Mouse (Mus musculus) midbrain, embryonic 15.5 days (tissue): ENCODE measurements at regions not wholly inside any gene's neighbourhood (a gene's known extent, or its start where the extent isn't known, plus 50 kb on each side); places are given as distances from the start of the nearest gene placed in this dataset.
A peak's percentile ranks its signal among the peaks of the same experiment; 100 is the strongest.

ENCODE experiments used
- ATAC-seq: fragments of 200-750 bp; cut with Nextera tagmentation; replicated peaks from 2 replicates; pipeline ENCODE4 v1.8.0; 2017; ENCODE audit warnings: moderate TSS enrichment
- H3K27ac ChIP-seq: fragments of 300-500 bp; sonication (generic); 2 replicates; pipeline ENCODE4 v1.5.1; 2015; ENCODE audit warnings: mild to moderate bottlenecking, inconsistent platforms
- H3K27me3 ChIP-seq: fragments of 300-500 bp; sonication (generic); replicated peaks from 2 replicates; pipeline ENCODE4 v1.6.1; 2015; ENCODE audit warnings: inconsistent platforms
- H3K36me3 ChIP-seq: fragments of 300-500 bp; sonication (generic); replicated peaks from 2 replicates; pipeline ENCODE4 v1.6.1; 2015; ENCODE audit warnings: inconsistent platforms
- H3K4me1 ChIP-seq: fragments of 300-500 bp; sonication (generic); 2 replicates; pipeline ENCODE4 v1.6.1; 2015; ENCODE audit warnings: inconsistent platforms
- H3K4me2 ChIP-seq: fragments of 300-500 bp; sonication (generic); 2 replicates; pipeline ENCODE4 v1.6.1; 2015; ENCODE audit warnings: inconsistent platforms, mild to moderate bottlenecking, moderate library complexity
- H3K4me3 ChIP-seq: fragments of 300-500 bp; sonication (generic); 2 replicates; pipeline ENCODE4 v1.5.1; 2015; ENCODE audit warnings: mild to moderate bottlenecking, inconsistent platforms
- H3K9ac ChIP-seq: fragments of 300-500 bp; sonication (generic); 2 replicates; pipeline ENCODE4 v1.6.1; 2015; ENCODE audit warnings: mild to moderate bottlenecking, inconsistent platforms
- H3K9me3 ChIP-seq: fragments of 300-500 bp; sonication (generic); 2 replicates; pipeline ENCODE4 v1.6.1; 2016; ENCODE audit warnings: inconsistent platforms
- WGBS: fragments of 180-500 bp; shearing (Covaris S2); methylation state at CpG from one replicate; pipeline ENCODE4 v1.1.7; 2015; ENCODE audit warnings: mixed read lengths; 5-methylcytosine and 5-hydroxymethylcytosine counted together

- 84% methylated on average over 1 of the region's 1 CpGs for WGBS
- no peak overlapping the region for H3K4me2 ChIP-seq
- no peaks in the 10 kb centered on the region for H3K36me3 ChIP-seq
- H3K9me3 ChIP-seq, result no peaks in the 10 kb centered on the region
- H3K27me3 ChIP-seq, result no peaks in the 10 kb centered on the region
- no peak overlapping the region for H3K27ac ChIP-seq
- H3K4me1 ChIP-seq, result no peaks in the 10 kb centered on the region
- H3K9ac ChIP-seq, result no peak overlapping the region
- H3K4me3 ChIP-seq, result no peak overlapping the region
- no peak for ATAC-seq
Observed at GRCm38 (mm10) chr12:70617024-70617423, 164.1 kb downstream of the Tmx1 start.

GRCm38 (mm10) chr12:70617979-70618378 lies 165.1 kb downstream of the Tmx1 start:
- WGBS, result 80% methylated on average over 3 of the region's 3 CpGs
- no peak overlapping the region for H3K4me2 ChIP-seq
- no peaks in the 10 kb centered on the region for H3K4me1 ChIP-seq
- no peak overlapping the region for H3K4me3 ChIP-seq
- no peak overlapping the region for H3K27ac ChIP-seq
- no peaks in the 10 kb centered on the region for H3K36me3 ChIP-seq
- no peak for ATAC-seq
- H3K27me3 ChIP-seq, result no peaks in the 10 kb centered on the region
- H3K9ac ChIP-seq, result no peak overlapping the region
- no peaks in the 10 kb centered on the region for H3K9me3 ChIP-seq

GRCm38 (mm10) chr12:70619436-70619835 lies 166.5 kb downstream of the Tmx1 start:
- ATAC-seq, result no peak

GRCm38 (mm10) chr12:70622019-70622418 lies 169.1 kb downstream of the Tmx1 start:
- Histone ChIP-seq H3K4me1 (no peaks in the 10 kb centered on the region), H3K9ac (no peak overlapping the region), H3K36me3 (no peaks in the 10 kb centered on the region), H3K27ac (no peak overlapping the region), H3K9me3 (no peaks in the 10 kb centered on the region), H3K4me3 (no peak overlapping the region), H3K4me2 (no peak overlapping the region), H3K27me3 (no peaks in the 10 kb centered on the region)
- 76% methylated on average over 4 of the region's 4 CpGs for WGBS
- no peak for ATAC-seq

More at GRCm38 (mm10) chr12:70619436-70619835, 166.5 kb downstream of the Tmx1 start:
- no peak overlapping the region for H3K4me2 ChIP-seq
- H3K4me1 ChIP-seq, result no peaks in the 10 kb centered on the region
- no peaks in the 10 kb centered on the region for H3K36me3 ChIP-seq
- no peak overlapping the region for H3K4me3 ChIP-seq
- H3K9me3 ChIP-seq, result no peaks in the 10 kb centered on the region
- H3K27ac ChIP-seq, result no peak overlapping the region
- H3K9ac ChIP-seq, result no peak overlapping the region
- no peaks in the 10 kb centered on the region for H3K27me3 ChIP-seq
- whole genome bisulfite sequencing, result 93% methylated on average over 2 of the region's 2 CpGs

GRCm38 (mm10) chr12:70624298-70624980 lies 171.5 kb downstream of the Tmx1 start:
- Histone ChIP-seq H3K4me3 (no peak overlapping the region), H3K36me3 (no peaks in the 10 kb centered on the region), H3K27me3 (no peaks in the 10 kb centered on the region), H3K9me3 (no peaks in the 10 kb centered on the region), H3K27ac (no peak overlapping the region), H3K4me2 (no peak overlapping the region), H3K9ac (no peak overlapping the region), H3K4me1 (0 out of 2 replicates have a peak, but pooled peaks cover 5% of the 10 kb centered on the region)
- WGBS, result 72% methylated on average over 9 of the region's 9 CpGs
- no peak for ATAC-seq

GRCm38 (mm10) chr12:70627638-70628037 lies 174.7 kb downstream of the Tmx1 start:
- 0 out of 2 replicates have a peak, but pooled peaks have one; percentile 42 for ATAC-seq
- Histone ChIP-seq H3K4me2 (no peak overlapping the region), H3K27ac (no peak overlapping the region), H3K4me1 (0 out of 2 replicates have a peak, but pooled peaks cover 5% of the 10 kb centered on the region), H3K36me3 (no peaks in the 10 kb centered on the region), H3K9ac (no peak overlapping the region), H3K27me3 (no peaks in the 10 kb centered on the region), H3K9me3 (no peaks in the 10 kb centered on the region), H3K4me3 (no peak overlapping the region)
- WGBS, result 48% methylated on average over 7 of the region's 7 CpGs

- Histone ChIP-seq H3K36me3 (no peaks in the 10 kb centered on the region), H3K27ac (no peak overlapping the region), H3K4me3 (no peak overlapping the region), H3K4me1 (0 out of 2 replicates have a peak, but pooled peaks cover 5% of the 10 kb centered on the region), H3K9ac (no peak overlapping the region), H3K4me2 (no peak overlapping the region), H3K27me3 (no peaks in the 10 kb centered on the region), H3K9me3 (no peaks in the 10 kb centered on the region)
- WGBS, result 80% methylated on average over 21 of the region's 21 CpGs
- no peak for ATAC-seq
Observed at GRCm38 (mm10) chr12:70628384-70629365, 175.8 kb downstream of the Tmx1 start.

- H3K4me1 ChIP-seq, result 0 out of 2 replicates have a peak, but pooled peaks cover 5% of the 10 kb centered on the region
- H3K4me3 ChIP-seq, result no peak overlapping the region
- H3K9me3 ChIP-seq, result no peaks in the 10 kb centered on the region
- ATAC-seq, result no peak
- H3K4me2 ChIP-seq, result no peak overlapping the region
- no peaks in the 10 kb centered on the region for H3K36me3 ChIP-seq
- H3K27me3 ChIP-seq, result no peaks in the 10 kb centered on the region
- no peak overlapping the region for H3K9ac ChIP-seq
- WGBS, result 94% methylated on average over 5 of the region's 5 CpGs
- H3K27ac ChIP-seq, result no peak overlapping the region
Observed at GRCm38 (mm10) chr12:70629371-70629770, 176.5 kb downstream of the Tmx1 start.

- 0 out of 2 replicates have a peak, but pooled peaks cover 5% of the 10 kb centered on the region for H3K4me1 ChIP-seq
- no peak overlapping the region for H3K4me2 ChIP-seq
- H3K27me3 ChIP-seq, result no peaks in the 10 kb centered on the region
- ATAC-seq, result no peak
- H3K9me3 ChIP-seq, result no peaks in the 10 kb centered on the region
- no peak overlapping the region for H3K27ac ChIP-seq
- H3K9ac ChIP-seq, result no peak overlapping the region
- 74% methylated on average over 6 of the region's 6 CpGs for WGBS
- H3K4me3 ChIP-seq, result no peak overlapping the region
- no peaks in the 10 kb centered on the region for H3K36me3 ChIP-seq
Observed at GRCm38 (mm10) chr12:70631281-70631680, 178.4 kb downstream of the Tmx1 start.

GRCm38 (mm10) chr12:70633194-70633593 lies 180.3 kb downstream of the Tmx1 start:
- H3K9ac ChIP-seq, result no peak overlapping the region
- H3K9me3 ChIP-seq, result no peaks in the 10 kb centered on the region
- H3K36me3 ChIP-seq, result no peaks in the 10 kb centered on the region
- no peak overlapping the region for H3K4me2 ChIP-seq
- no peak for ATAC-seq
- H3K27ac ChIP-seq, result no peak overlapping the region
- H3K4me3 ChIP-seq, result no peak overlapping the region
- H3K27me3 ChIP-seq, result no peaks in the 10 kb centered on the region
- no peaks in the 10 kb centered on the region for H3K4me1 ChIP-seq
- 77% methylated on average over 4 of the region's 4 CpGs for WGBS

- Histone ChIP-seq H3K4me3 (no peak overlapping the region), H3K9me3 (no peaks in the 10 kb centered on the region), H3K4me1 (no peaks in the 10 kb centered on the region), H3K36me3 (no peaks in the 10 kb centered on the region), H3K27me3 (no peaks in the 10 kb centered on the region), H3K27ac (no peak overlapping the region), H3K4me2 (no peak overlapping the region), H3K9ac (no peak overlapping the region)
- ATAC-seq, result no peak
- 71% methylated on average over 13 of the region's 13 CpGs for WGBS
Observed at GRCm38 (mm10) chr12:70633622-70634365, 180.9 kb downstream of the Tmx1 start.

GRCm38 (mm10) chr12:70635997-70636396 lies 183.1 kb downstream of the Tmx1 start:
- Histone ChIP-seq H3K4me2 (no peak overlapping the region), H3K36me3 (no peaks in the 10 kb centered on the region), H3K4me1 (no peaks in the 10 kb centered on the region), H3K27me3 (no peaks in the 10 kb centered on the region), H3K9me3 (no peaks in the 10 kb centered on the region), H3K27ac (no peak overlapping the region), H3K9ac (no peak overlapping the region), H3K4me3 (no peak overlapping the region)
- no peak for ATAC-seq
- 92% methylated on average over 7 of the region's 7 CpGs for WGBS
